Mouse (Mus musculus) thymus, adult 2 months (tissue): ENCODE data around the gene Scrg1.

Source experiments
- CTCF ChIP-seq: fragments of 200-500 bp; IDR thresholded peaks from 2 replicates; pipeline ENCODE4 v1.5.1; 2012; ENCODE audit warnings: mild to moderate bottlenecking, control low read depth, low read length, moderate library complexity, borderline replicate concordance; ENCODE audit not compliant: control insufficient read depth, poor library complexity, insufficient read depth; ENCODE audit errors: extremely low read depth
- POLR2A ChIP-seq: fragments of 200-500 bp; IDR thresholded peaks from 2 replicates; pipeline ENCODE4 v1.6.1; 2012; ENCODE audit warnings: mild to moderate bottlenecking, low read length, control low read depth, moderate library complexity; ENCODE audit not compliant: control insufficient read depth, poor library complexity, insufficient read depth; ENCODE audit errors: extremely low read depth

DNA sequence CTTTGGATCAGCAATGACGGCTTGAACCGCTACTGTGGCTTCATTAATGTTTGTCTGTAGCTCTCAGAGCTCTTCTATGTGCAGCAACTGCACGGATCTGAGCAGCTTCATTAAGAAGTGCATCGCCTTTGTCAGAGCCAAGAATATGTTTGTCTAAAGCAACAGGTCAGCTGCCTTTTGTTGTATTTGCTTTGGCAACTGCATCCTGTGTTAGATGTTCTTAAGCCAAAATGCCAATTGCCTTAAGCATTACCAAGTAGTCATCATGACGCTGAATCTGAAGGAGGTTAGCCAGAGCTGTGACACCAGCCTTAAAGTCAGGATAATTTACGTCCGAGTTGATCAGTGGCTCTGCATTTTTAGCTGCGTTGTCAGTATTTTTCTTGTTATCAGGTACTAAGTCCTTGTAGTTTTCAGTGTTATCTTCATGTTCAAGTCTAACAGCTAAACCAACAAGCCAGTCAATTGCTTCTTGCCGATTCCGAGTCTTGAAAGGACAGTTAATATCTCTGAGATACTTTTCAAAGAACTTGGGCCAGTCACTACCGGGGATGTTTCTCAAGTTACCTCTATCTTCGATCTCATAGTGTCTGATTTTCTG lies 64.6 kb downstream of the Scrg1 start:
- no peak for TF ChIP-seq CTCF
- TF ChIP-seq POLR2A: no peak
